Mouse (Mus musculus): ENCODE measurements at regions not wholly inside any gene's neighbourhood (a gene's known extent, or its start where the extent isn't known, plus 50 kb on each side); places are given as distances from the start of the nearest gene placed in this dataset.

- no peak for DNase-seq (ENCODE audit: low read depth, low spot score)
Measured at GRCm38 (mm10) chr10:84024901-84025300, 302.2 kb downstream of the 1500009L16Rik start.

DNA sequence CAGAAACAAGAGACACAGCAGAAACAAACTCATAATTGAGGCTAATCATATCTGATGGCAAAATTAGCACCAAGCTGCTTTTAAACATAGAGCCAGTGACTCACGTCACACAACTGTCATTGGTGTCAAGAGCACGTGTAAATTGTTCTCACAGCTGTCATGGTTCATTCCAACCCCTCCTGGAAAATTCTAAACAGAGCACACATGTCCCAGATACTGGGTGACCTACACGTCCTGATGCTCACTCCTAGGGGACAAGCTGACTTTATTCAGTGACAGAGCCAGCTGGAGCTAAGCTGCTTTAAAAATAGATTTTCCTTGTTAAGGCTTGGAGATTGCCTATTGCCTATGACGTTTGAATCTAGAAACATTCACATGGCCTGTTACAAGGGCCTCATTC, 304.1 kb downstream of the 1500009L16Rik start:
- DNase-seq (ENCODE audit: low read depth, low spot score) = no peak

- DNase-seq (ENCODE audit: low read depth, low spot score) = no peak
Measured at GRCm38 (mm10) chr10:84036131-84036877, 313.6 kb downstream of the 1500009L16Rik start.

DNA sequence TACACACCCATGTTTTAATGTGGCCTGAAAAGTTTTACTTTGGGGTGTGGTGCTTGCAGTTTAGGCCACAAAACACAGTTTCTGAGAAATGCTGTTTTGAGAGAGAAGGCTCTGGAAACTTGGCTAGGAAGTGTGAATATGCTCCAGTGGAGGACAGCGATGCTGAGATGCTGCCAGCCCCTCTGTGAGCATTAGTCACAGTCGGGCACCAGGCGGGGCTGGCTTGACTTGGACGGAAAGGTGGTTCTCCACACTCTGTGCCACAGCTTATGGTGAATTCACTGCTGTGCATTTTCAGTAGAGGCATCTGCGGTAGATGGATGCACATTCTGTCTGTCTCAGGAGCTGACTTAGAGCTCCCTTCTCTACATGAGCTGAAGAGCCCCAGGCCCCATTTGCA, 326.0 kb downstream of the 1500009L16Rik start:
- DNase-seq (ENCODE audit: low read depth, low spot score) = no peak

- DNase-seq (ENCODE audit: low read depth, low spot score) = no peak
Measured at GRCm38 (mm10) chr10:84052696-84053095, 330.0 kb downstream of the 1500009L16Rik start.

- no peak for DNase-seq (ENCODE audit: low read depth, low spot score)
Measured at GRCm38 (mm10) chr10:84054551-84055336, 332.1 kb downstream of the 1500009L16Rik start.

DNA sequence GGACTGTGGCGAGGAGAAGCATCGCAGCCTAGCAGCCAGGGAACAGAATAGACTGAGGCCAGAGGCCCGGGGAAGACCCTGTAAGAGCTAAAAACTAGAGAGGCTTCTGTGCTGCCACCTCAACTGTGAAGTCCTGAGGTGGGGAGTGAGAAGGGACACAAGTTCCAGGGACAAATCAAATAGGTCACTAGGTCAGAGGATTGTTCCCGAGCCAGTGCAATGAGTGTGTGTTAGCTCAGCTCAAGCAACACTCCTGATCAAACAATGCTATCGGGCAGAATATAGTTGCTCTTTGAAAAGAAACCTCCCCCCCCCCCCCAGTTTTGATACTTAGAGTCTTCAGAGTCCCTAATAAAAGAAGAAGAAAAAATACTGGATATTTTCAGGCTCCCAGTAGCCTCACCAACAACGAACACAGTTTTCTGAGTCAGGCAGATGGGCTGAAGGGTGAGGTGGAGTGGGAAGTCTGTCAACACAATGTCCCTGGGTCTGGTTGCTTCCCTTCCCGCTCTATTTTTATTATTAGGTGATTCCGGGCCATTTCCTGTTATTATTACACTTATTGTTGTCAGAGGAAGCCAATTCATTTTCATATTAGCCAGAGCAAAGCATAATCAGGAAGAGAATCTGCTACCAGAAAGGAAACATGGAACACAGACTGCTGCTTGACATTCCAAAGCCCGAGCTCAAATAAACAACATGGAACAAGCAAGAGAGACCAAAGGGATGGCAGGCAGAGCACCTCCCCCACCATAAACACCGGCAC, 332.9 kb downstream of the 1500009L16Rik start:
- DNase-seq (ENCODE audit: low read depth, low spot score) = no peak

GRCm38 (mm10) chr10:84056323-84057169, 333.9 kb downstream of the 1500009L16Rik start:
- DNase-seq (ENCODE audit: low read depth, low spot score) = no peak

GRCm38 (mm10) chr10:84058301-84058700, 335.6 kb downstream of the 1500009L16Rik start:
- no peak for DNase-seq (ENCODE audit: low read depth, low spot score)

- no peak for DNase-seq (ENCODE audit: low read depth, low spot score)
Measured at GRCm38 (mm10) chr10:84059646-84060491, 337.2 kb downstream of the 1500009L16Rik start.

DNA sequence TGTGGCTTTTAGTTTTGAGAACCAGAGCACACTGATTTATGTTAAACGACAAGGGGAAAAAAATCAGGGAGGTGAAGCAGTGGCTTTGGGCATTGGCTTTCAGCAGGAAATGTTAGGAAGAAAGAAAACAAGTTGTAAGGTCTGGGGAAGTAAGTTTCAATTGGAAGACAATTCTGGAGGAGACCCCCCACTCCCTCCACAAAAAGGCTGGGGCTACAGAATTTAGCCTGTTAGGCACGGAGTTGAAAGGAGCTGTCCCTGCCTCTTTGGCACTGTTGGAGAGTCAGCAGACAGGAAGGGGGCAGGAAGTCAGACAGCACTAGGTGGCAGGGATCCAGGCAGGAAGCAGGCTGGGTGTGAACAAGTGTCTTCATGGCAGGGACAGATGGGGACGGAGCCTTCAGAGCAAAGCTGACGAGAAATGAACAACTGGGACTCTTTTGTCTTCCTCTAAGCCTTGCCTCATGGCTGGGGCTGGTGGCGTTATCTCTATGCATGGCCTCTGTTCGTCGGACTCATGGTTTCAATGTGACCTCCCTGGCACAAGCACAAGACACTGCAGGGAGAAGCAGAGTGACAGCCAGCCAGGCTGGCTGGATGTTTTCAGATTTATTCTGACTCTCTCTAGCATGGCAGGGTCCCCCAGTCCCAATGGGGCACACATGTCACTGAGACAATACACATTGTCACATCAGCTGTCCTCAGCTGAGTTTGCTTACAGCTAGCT, 338.0 kb downstream of the 1500009L16Rik start:
- no peak for DNase-seq (ENCODE audit: low read depth, low spot score)

DNA sequence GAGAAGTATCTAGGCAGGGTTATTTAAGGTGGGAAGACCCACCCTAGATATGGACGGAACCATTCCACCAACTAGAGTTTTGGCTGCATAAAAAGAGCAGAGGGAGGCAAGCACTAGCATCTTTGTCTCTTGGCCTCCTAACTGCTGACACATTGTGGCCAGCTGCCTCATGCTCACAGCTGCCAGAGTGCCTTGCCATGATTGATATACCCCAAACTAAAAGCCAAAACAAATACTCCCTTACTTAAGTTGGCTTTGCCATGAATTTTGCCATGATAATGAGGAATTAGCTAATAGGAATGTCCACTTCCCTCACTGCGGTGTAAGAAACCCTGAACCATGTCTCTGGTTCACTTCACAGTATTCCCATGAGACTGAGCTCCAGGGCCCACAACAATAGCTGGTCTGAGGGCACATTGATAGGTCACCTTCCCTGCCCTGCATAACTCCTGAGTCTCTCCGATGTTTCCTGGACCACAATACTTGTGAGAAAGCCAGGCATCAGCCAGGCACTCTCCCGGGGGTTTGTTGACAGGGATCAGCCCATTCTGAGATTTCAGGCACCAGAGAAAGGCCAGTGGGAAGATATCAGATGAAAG, 344.5 kb downstream of the 1500009L16Rik start:
- no peak for DNase-seq (ENCODE audit: low read depth, low spot score)

DNA sequence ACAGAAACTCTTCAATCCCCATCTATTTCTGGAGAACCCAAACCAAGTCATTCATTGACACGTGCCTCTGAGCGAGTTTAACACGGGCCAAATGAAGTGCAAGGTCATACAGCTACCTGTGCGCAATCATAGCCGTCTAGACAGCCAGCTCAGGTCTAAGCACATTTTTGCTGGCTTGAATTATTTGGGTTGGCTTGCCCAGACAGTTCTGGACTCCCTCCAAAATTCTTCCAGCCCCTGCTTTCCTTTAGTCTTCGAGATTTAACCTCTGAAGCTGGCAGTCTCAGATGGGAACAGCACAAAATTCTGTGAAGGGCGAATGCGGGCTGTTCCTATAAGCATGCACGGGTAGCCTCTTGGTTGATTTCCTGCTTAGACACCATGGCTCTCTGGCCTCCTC, 347.1 kb downstream of the 1500009L16Rik start:
- DNase-seq (ENCODE audit: low read depth, low spot score) = no peak

DNA sequence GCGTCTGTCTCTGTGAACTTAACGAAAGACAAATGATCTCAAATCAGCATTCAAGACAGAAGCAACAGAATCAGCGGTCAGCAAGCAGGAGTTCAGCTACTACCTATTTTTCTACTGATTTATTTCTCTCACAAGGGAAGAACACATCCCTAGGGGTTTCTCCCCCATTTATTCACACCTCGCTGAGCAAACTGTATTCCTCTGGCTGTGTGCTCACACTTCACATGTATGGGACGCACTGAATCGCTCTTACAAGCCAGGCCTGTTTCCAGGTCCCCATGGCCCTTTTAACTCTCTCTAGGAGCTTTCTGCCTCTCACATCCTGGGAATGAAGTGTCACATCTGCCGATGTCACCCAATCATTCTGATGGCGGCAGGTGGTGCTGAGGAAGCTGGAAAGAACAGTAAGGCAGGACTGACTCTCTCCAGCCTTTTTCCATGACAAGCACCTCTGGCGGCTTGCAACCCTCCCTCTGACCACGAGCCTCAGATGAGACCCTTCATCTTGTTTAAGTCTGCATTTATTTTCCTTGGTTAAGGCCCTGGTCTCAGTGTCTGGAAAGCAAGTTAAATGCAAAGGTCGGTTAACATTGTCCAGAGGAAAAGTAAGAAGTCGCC, 350.3 kb downstream of the 1500009L16Rik start:
- DNase-seq (ENCODE audit: low read depth, low spot score) = no peak

GRCm38 (mm10) chr10:84075581-84075980, 352.9 kb downstream of the 1500009L16Rik start:
- DNase-seq (ENCODE audit: low read depth, low spot score) = no peak

- DNase-seq (ENCODE audit: low read depth, low spot score) = no peak
Measured at GRCm38 (mm10) chr10:84080236-84080635, 357.6 kb downstream of the 1500009L16Rik start.

GRCm38 (mm10) chr10:84081673-84082072, 358.7 kb downstream of the Nuak1 start:
- DNase-seq (ENCODE audit: low read depth, low spot score) = no peak

GRCm38 (mm10) chr10:84087528-84087927, 352.9 kb downstream of the Nuak1 start:
- no peak for DNase-seq (ENCODE audit: low read depth, low spot score)

- DNase-seq (ENCODE audit: low read depth, low spot score) = no peak
Measured at GRCm38 (mm10) chr10:84087929-84088328, 352.5 kb downstream of the Nuak1 start.
